Mouse (Mus musculus) cerebellum, postnatal 14 days (tissue): ENCODE data around the gene Nostrin.

Experiments
- DNase-seq, 2 experiments: peaks; one replicate each; pipeline ENCODE4 v3.0.0; 2021; ENCODE audit warnings: mixed read lengths in 2 of 2

The Nostrin gene

GRCm38 (mm10) chr2:69205791-69206351 is 70.3 kb downstream of the Nostrin start, which contains the start of gene Spc25:
Spc25 (minus strand) TSS chr2:69206194.
- DNase-seq, result peak; percentile 89 to 91

- DNase-seq, result no peak
Measured at GRCm38 (mm10) chr2:69206523-69206922, 70.9 kb downstream of the Nostrin start.

- DNase-seq, result no peak
Measured at GRCm38 (mm10) chr2:69209684-69210083, 74.1 kb downstream of the Nostrin start.

GRCm38 (mm10) chr2:69210773-69211172 is 75.2 kb downstream of the Nostrin start, which contains the start of gene G6pc2:
G6pc2 (plus strand) TSS chr2:69211073.
- DNase-seq, result no peak

- no peak for DNase-seq
Measured at GRCm38 (mm10) chr2:69212652-69213051, 77.1 kb downstream of the Nostrin start.

- no peak for DNase-seq
Measured at GRCm38 (mm10) chr2:69215242-69215641, 79.6 kb downstream of the Nostrin start.

- no peak for DNase-seq
Measured at GRCm38 (mm10) chr2:69221868-69222416, 86.3 kb downstream of the Nostrin start.

- DNase-seq, result no peak
Measured at GRCm38 (mm10) chr2:69222815-69223214, 87.2 kb downstream of the Nostrin start.

GRCm38 (mm10) chr2:69224724-69225123 is 89.1 kb downstream of the Nostrin start:
- DNase-seq, result no peak

- DNase-seq, result no peak
Measured at GRCm38 (mm10) chr2:69226876-69227275, 91.3 kb downstream of the Nostrin start.

GRCm38 (mm10) chr2:69228635-69229034 is 93.0 kb downstream of the Nostrin start:
- DNase-seq, result no peak

GRCm38 (mm10) chr2:69230137-69230536 is 94.5 kb downstream of the Nostrin start:
- DNase-seq, result no peak

GRCm38 (mm10) chr2:69232101-69232500 is 96.5 kb downstream of the Nostrin start:
- DNase-seq, result no peak

GRCm38 (mm10) chr2:69234976-69235678 is 99.5 kb downstream of the Nostrin start:
- DNase-seq, result no peak
